Mouse (Mus musculus): ENCODE data around the gene Unc79. TPM values are rescaled to one million over a fixed set of nuclear protein-coding genes. Genes with fewer than 3 reads are reported as not detected.

Gene Unc79
- polyA plus RNA-seq, 1 experiment from 2014 or later, result 0.70 TPM

GRCm38 (mm10) chr12:103187020-103187419 is 238.4 kb downstream of the Unc79 start:
- no peak for DNase-seq (ENCODE audit: low spot score)
- H3K4me3 ChIP-seq, result no peak overlapping the region
- no peaks in the 10 kb centered on the region for H3K36me3 ChIP-seq
- peaks cover 29% of the 10 kb centered on the region for H3K4me1 ChIP-seq
- WGBS, result 83% methylated on average over 7 of the region's 7 CpGs
- H3K9me3 ChIP-seq (replicated peaks), result no peaks in the 10 kb centered on the region
- no peaks in the 10 kb centered on the region for H3K27me3 ChIP-seq (ENCODE audit: low read depth, poor library complexity, severe bottlenecking)
- H3K27ac ChIP-seq (replicated peaks), result no peak overlapping the region

GRCm38 (mm10) chr12:103188223-103188622 is 239.6 kb downstream of the Unc79 start:
- no peaks in the 10 kb centered on the region for H3K36me3 ChIP-seq
- no peaks in the 10 kb centered on the region for H3K27me3 ChIP-seq (ENCODE audit: low read depth, poor library complexity, severe bottlenecking)
- WGBS, result 74% methylated on average over 8 of the region's 8 CpGs
- H3K9me3 ChIP-seq (replicated peaks), result no peaks in the 10 kb centered on the region
- H3K4me3 ChIP-seq, result no peak overlapping the region
- 0 out of 2 replicates have a peak overlapping the region, but pooled peaks have one; percentile 38 for H3K27ac ChIP-seq (replicated peaks)
- no peak for DNase-seq (ENCODE audit: low spot score)
- H3K4me1 ChIP-seq, result peaks cover 21% of the 10 kb centered on the region

- peaks cover 19% of the 10 kb centered on the region for H3K4me1 ChIP-seq
- H3K27ac ChIP-seq (replicated peaks), result 0 out of 2 replicates have a peak overlapping the region, but pooled peaks have one; percentile 38
- no peak for DNase-seq (ENCODE audit: low spot score)
- H3K4me3 ChIP-seq, result no peak overlapping the region
- no peaks in the 10 kb centered on the region for H3K9me3 ChIP-seq (replicated peaks)
- 90% methylated on average over 12 of the region's 12 CpGs for WGBS
- no peaks in the 10 kb centered on the region for H3K27me3 ChIP-seq (ENCODE audit: low read depth, poor library complexity, severe bottlenecking)
- no peaks in the 10 kb centered on the region for H3K36me3 ChIP-seq
Observed at GRCm38 (mm10) chr12:103189771-103190170, 241.1 kb downstream of the Unc79 start.

- Histone ChIP-seq H3K4me1 (peaks cover 18% of the 10 kb centered on the region), H3K27ac (replicated peaks) (no peak overlapping the region), H3K4me3 (no peak overlapping the region), H3K36me3 (peaks cover 14% of the 10 kb centered on the region; the same call in 1 of the 2 replicates), H3K27me3 (ENCODE audit: low read depth, poor library complexity, severe bottlenecking) (no peaks in the 10 kb centered on the region), H3K9me3 (replicated peaks) (no peaks in the 10 kb centered on the region)
- no peak for DNase-seq (ENCODE audit: low spot score)
- WGBS, result 66% methylated on average over 5 of the region's 5 CpGs
Observed at GRCm38 (mm10) chr12:103192996-103193395, 244.3 kb downstream of the Unc79 start.

GRCm38 (mm10) chr12:103202592-103203544 is 254.2 kb downstream of the Unc79 start:
- no peaks in the 10 kb centered on the region; the same call in 1 of the 2 replicates for H3K36me3 ChIP-seq
- no peaks in the 10 kb centered on the region for H3K27me3 ChIP-seq (ENCODE audit: low read depth, poor library complexity, severe bottlenecking)
- peak overlapping the region; percentile 66 for H3K27ac ChIP-seq (replicated peaks)
- DNase-seq (ENCODE audit: low spot score), result peak; percentile 37
- WGBS, result 31% methylated on average over 11 of the region's 11 CpGs
- no peaks in the 10 kb centered on the region for H3K9me3 ChIP-seq (replicated peaks)
- no peak overlapping the region for H3K4me3 ChIP-seq
- H3K4me1 ChIP-seq, result peaks cover 23% of the 10 kb centered on the region

- Histone ChIP-seq H3K36me3 (no peaks in the 10 kb centered on the region), H3K4me3 (no peak overlapping the region), H3K4me1 (peaks cover 23% of the 10 kb centered on the region), H3K9me3 (replicated peaks) (no peaks in the 10 kb centered on the region), H3K27me3 (ENCODE audit: low read depth, poor library complexity, severe bottlenecking) (no peaks in the 10 kb centered on the region), H3K27ac (replicated peaks) (no peak overlapping the region)
- no peak for DNase-seq (ENCODE audit: low spot score)
- 84% methylated on average over 7 of the region's 7 CpGs for WGBS
Observed at GRCm38 (mm10) chr12:103205561-103205960, 256.9 kb downstream of the Unc79 start.

GRCm38 (mm10) chr12:103209581-103209980 is 260.9 kb downstream of the Unc79 start:
- no peak overlapping the region for H3K4me3 ChIP-seq
- H3K36me3 ChIP-seq, result peaks cover 10% of the 10 kb centered on the region; the same call in 1 of the 2 replicates
- no peaks in the 10 kb centered on the region for H3K9me3 ChIP-seq (replicated peaks)
- H3K27me3 ChIP-seq (ENCODE audit: low read depth, poor library complexity, severe bottlenecking), result no peaks in the 10 kb centered on the region
- no peak for DNase-seq (ENCODE audit: low spot score)
- no peak overlapping the region for H3K27ac ChIP-seq (replicated peaks)
- H3K4me1 ChIP-seq, result no peaks in the 10 kb centered on the region
- WGBS, result 95% methylated on average over 7 of the region's 7 CpGs

GRCm38 (mm10) chr12:103211078-103211477 is 262.4 kb downstream of the Unc79 start:
- H3K9me3 ChIP-seq (replicated peaks), result no peaks in the 10 kb centered on the region
- no peak overlapping the region for H3K4me3 ChIP-seq
- H3K4me1 ChIP-seq, result peaks cover 4% of the 10 kb centered on the region; the same call in 1 of the 2 replicates
- WGBS, result 57% methylated on average over 5 of the region's 5 CpGs
- H3K27me3 ChIP-seq (ENCODE audit: low read depth, poor library complexity, severe bottlenecking), result no peaks in the 10 kb centered on the region
- H3K27ac ChIP-seq (replicated peaks), result peak overlapping the region; percentile 67
- DNase-seq (ENCODE audit: low spot score), result no peak
- H3K36me3 ChIP-seq, result peaks cover 10% of the 10 kb centered on the region; the same call in 1 of the 2 replicates

- H3K36me3 ChIP-seq, result peaks cover 10% of the 10 kb centered on the region; the same call in 1 of the 2 replicates
- no peak overlapping the region for H3K4me3 ChIP-seq
- no peaks in the 10 kb centered on the region for H3K9me3 ChIP-seq (replicated peaks)
- WGBS, result 85% methylated on average over 2 of the region's 2 CpGs
- no peak overlapping the region for H3K27ac ChIP-seq (replicated peaks)
- H3K4me1 ChIP-seq, result peaks cover 5% of the 10 kb centered on the region; the same call in 1 of the 2 replicates
- no peak for DNase-seq (ENCODE audit: low spot score)
- no peaks in the 10 kb centered on the region for H3K27me3 ChIP-seq (ENCODE audit: low read depth, poor library complexity, severe bottlenecking)
Observed at GRCm38 (mm10) chr12:103213591-103213990, 264.9 kb downstream of the Unc79 start.

GRCm38 (mm10) chr12:103214270-103214669 is 265.6 kb downstream of the Unc79 start:
- Histone ChIP-seq H3K9me3 (replicated peaks) (no peaks in the 10 kb centered on the region), H3K27me3 (ENCODE audit: low read depth, poor library complexity, severe bottlenecking) (no peaks in the 10 kb centered on the region), H3K27ac (replicated peaks) (no peak overlapping the region), H3K4me3 (no peak overlapping the region), H3K4me1 (peaks cover 5% of the 10 kb centered on the region; the same call in 1 of the 2 replicates), H3K36me3 (peaks cover 10% of the 10 kb centered on the region; the same call in 1 of the 2 replicates)
- 87% methylated on average over 10 of the region's 10 CpGs for WGBS
- no peak for DNase-seq (ENCODE audit: low spot score)

- H3K4me3 ChIP-seq, result no peak overlapping the region
- 90% methylated on average over 2 of the region's 2 CpGs for WGBS
- H3K27ac ChIP-seq (replicated peaks), result 0 out of 2 replicates have a peak overlapping the region, but pooled peaks have one; percentile 28
- H3K4me1 ChIP-seq, result peaks cover 5% of the 10 kb centered on the region; the same call in 1 of the 2 replicates
- H3K36me3 ChIP-seq, result peaks cover 10% of the 10 kb centered on the region; the same call in 1 of the 2 replicates
- H3K9me3 ChIP-seq (replicated peaks), result no peaks in the 10 kb centered on the region
- H3K27me3 ChIP-seq (ENCODE audit: low read depth, poor library complexity, severe bottlenecking), result no peaks in the 10 kb centered on the region
- no peak for DNase-seq (ENCODE audit: low spot score)
Observed at GRCm38 (mm10) chr12:103214797-103215196, 266.1 kb downstream of the Unc79 start.

- peaks cover 5% of the 10 kb centered on the region; the same call in 1 of the 2 replicates for H3K4me1 ChIP-seq
- 77% methylated on average over 6 of the region's 6 CpGs for WGBS
- H3K36me3 ChIP-seq, result peaks cover 10% of the 10 kb centered on the region; the same call in 1 of the 2 replicates
- H3K9me3 ChIP-seq (replicated peaks), result no peaks in the 10 kb centered on the region
- DNase-seq (ENCODE audit: low spot score), result no peak
- no peaks in the 10 kb centered on the region for H3K27me3 ChIP-seq (ENCODE audit: low read depth, poor library complexity, severe bottlenecking)
- H3K4me3 ChIP-seq, result no peak overlapping the region
- no peak overlapping the region for H3K27ac ChIP-seq (replicated peaks)
Observed at GRCm38 (mm10) chr12:103215877-103216610, 267.4 kb downstream of the Unc79 start.
